Mouse (Mus musculus) olfactory bulb, adult 2 months (tissue): Measurements from ENCODE around the gene Gtf2a2.

Source experiments
- CTCF ChIP-seq: fragments of 200-500 bp; IDR thresholded peaks from 2 replicates; pipeline ENCODE4 v1.5.1; 2012; ENCODE audit warnings: low read depth, mild to moderate bottlenecking, low read length, moderate library complexity; ENCODE audit not compliant: insufficient read depth
- POLR2A ChIP-seq: fragments of 200-500 bp; IDR thresholded peaks from 2 replicates; pipeline ENCODE4 v1.6.1; 2012; ENCODE audit warnings: mild to moderate bottlenecking, low read depth, low read length, moderate library complexity; ENCODE audit not compliant: insufficient read depth

DNA sequence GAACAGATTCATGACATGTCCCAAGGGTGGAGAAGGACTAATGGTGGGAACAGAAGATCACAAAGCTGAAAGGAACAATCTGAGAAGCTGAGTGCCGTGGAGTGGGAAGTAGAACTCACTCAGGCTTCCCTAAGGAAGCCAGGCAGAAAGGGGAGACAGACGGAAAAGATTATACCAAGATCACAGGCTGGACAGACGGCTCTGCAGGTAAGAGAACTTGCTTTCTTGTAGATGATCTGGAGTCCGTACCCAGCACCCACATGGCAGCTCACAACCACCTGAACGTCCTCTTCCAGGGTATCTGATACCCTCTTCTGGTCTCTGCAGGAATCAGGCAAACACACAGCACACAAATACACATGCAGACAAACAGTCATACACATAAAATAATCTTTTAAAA, 25.8 kb upstream of the Gtf2a2 start:
- TF ChIP-seq CTCF (no peak), POLR2A (no peak)
